29 mouse cellular contexts compared by ENCODE assay signal in genomic region chr17:75961371-75961770, GRCm38 (mm10).
"Had no signal": no experiment of that assay in that cellular context is flagged by ENCODE, and none has a peak within 500 bp of the region (broad histone marks: within the 10 kb centered on the region; RNA-seq: fewer than 3 reads in every experiment).

No protein-coding gene starts in this region.

- DNase-seq: gastrocnemius, adult 2 months; gastrocnemius, postnatal 10 days; gastrocnemius, postnatal 25 days; heart, adult 18-20 months; heart, postnatal 10 days; heart, postnatal 4 days; kidney, adult 11 months; kidney, adult 2 months; kidney, adult 9 months; kidney, postnatal 14 days; kidney, postnatal 36 days; layer of hippocampus, adult 9-11 months; layer of hippocampus, postnatal 36 days; liver; liver, embryonic 13.5 days had no signal

- H3K4me2 ChIP-seq: heart, embryonic 12.5 days; hindbrain, embryonic 12.5 days; hindbrain, embryonic 14.5 days; kidney, embryonic 15.5 days; limb, embryonic 12.5 days; liver, embryonic 11.5 days; liver, embryonic 13.5 days; liver, embryonic 15.5 days had no signal

- H3K36me3 ChIP-seq: heart, embryonic 10.5 days; heart, embryonic 12.5 days; hindbrain, embryonic 10.5 days; hindbrain, embryonic 12.5 days; kidney, embryonic 15.5 days; limb, embryonic 10.5 days; limb, embryonic 12.5 days; liver, embryonic 13.5 days; liver, embryonic 15.5 days had no signal

- ATAC-seq: hindbrain, embryonic 16.5 days; inflammation-experienced regulatory T-cells, adult 6 months; intestine, embryonic 16.5 days had no signal

- H3K4me1 ChIP-seq: heart, embryonic 10.5 days; heart, embryonic 12.5 days; hindbrain, embryonic 10.5 days; hindbrain, embryonic 12.5 days; kidney, embryonic 15.5 days; limb, embryonic 10.5 days; limb, embryonic 12.5 days; liver, embryonic 13.5 days; liver, embryonic 15.5 days had no signal

- H3K9ac ChIP-seq: heart, embryonic 12.5 days; hindbrain, embryonic 12.5 days; hindbrain, embryonic 14.5 days; kidney, embryonic 15.5 days; limb, embryonic 12.5 days; liver, embryonic 13.5 days; liver, embryonic 15.5 days had no signal

- H3K4me3 ChIP-seq: gastrocnemius, adult 2 months; heart, embryonic 10.5 days; heart, embryonic 12.5 days; hindbrain, embryonic 10.5 days; hindbrain, embryonic 12.5 days; kidney, embryonic 15.5 days; limb, embryonic 10.5 days; limb, embryonic 12.5 days; liver, embryonic 13.5 days; liver, embryonic 15.5 days had no signal

- H3K27me3 ChIP-seq: heart, embryonic 12.5 days; hindbrain, embryonic 12.5 days; kidney, embryonic 15.5 days; limb, embryonic 12.5 days; liver, embryonic 13.5 days; liver, embryonic 15.5 days had no signal

- H3K9me3 ChIP-seq: heart, embryonic 10.5 days; heart, embryonic 12.5 days; hindbrain, embryonic 10.5 days; hindbrain, embryonic 12.5 days; kidney, embryonic 15.5 days; limb, embryonic 10.5 days; limb, embryonic 12.5 days; liver, embryonic 13.5 days; liver, embryonic 15.5 days had no signal

- H3K27ac ChIP-seq: gastrocnemius, adult 2 months; heart, embryonic 10.5 days; hindbrain, embryonic 10.5 days; hindbrain, embryonic 12.5 days; hindbrain, embryonic 14.5 days; kidney, embryonic 15.5 days; kidney, postnatal 0 days; limb, embryonic 10.5 days; limb, embryonic 12.5 days; liver, embryonic 13.5 days; liver, embryonic 15.5 days had no signal
